Mouse (Mus musculus): Measurements from ENCODE around the gene Adrb1. TPM values are rescaled to one million over a fixed set of nuclear protein-coding genes. Genes with fewer than 3 reads are reported as not detected.
"Not testable (repeated sequence)": the region's sequence is repeated elsewhere in the genome, so short reads cannot be mapped to it uniquely, and the experiment has no call there.

The Adrb1 gene
- polyA plus RNA-seq, 1 experiment from 2014 or later, result 1.2 TPM

DNA sequence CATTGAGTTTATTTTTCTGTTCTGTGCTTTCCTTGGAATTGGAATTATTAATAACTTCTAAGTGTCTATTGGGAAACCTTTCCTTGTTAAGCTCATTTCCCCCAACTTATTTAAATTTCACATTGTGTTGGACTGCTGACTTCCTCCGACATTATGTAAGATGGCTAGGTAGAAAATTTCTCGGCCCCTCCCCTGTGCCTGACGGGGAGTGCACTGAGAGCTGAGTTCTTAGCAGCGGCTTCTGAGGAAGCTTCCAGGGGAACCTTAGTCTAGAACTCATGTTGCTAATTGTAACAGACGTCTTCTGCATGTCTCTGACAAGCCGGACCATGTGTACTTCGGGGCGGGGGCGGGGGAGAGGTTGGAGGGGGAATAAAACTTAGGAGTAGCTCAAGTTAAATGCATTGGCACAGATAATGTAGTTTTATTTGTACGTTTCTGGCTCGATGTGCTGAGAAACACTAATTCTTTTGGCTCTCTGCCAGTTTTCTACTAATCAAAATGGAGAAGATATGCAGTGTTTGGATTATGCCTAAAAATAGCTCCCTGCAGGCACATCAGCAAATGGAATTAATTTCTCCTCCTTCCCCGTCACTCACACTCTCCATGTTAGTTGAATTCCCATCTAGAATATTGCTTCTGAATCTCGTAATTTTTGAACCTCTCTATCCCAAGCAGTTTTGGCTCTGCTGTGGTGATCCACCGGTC, 5.3 kb downstream of the Adrb1 start:
- no peak overlapping the region for H3K9ac ChIP-seq
- peaks cover 26% of the 10 kb centered on the region for H3K4me1 ChIP-seq
- H3K27me3 ChIP-seq (replicated peaks), result peaks cover 25% of the 10 kb centered on the region
- no peak overlapping the region for H3K27ac ChIP-seq
- H3K36me3 ChIP-seq, result no peaks in the 10 kb centered on the region
- no peaks in the 10 kb centered on the region for H3K9me3 ChIP-seq
- 0 out of 2 replicates have a peak overlapping the region, but pooled peaks have one; percentile 8 for H3K4me2 ChIP-seq
- no peak overlapping the region for H3K4me3 ChIP-seq (replicated peaks)
- peak; percentile 49 for ATAC-seq (ENCODE audit: insufficient read depth, low FRiP score, low read depth)
- 39% methylated on average over 14 of the region's 14 CpGs for WGBS

- Histone ChIP-seq H3K27ac (no peak overlapping the region), H3K36me3 (no peaks in the 10 kb centered on the region), H3K4me3 (replicated peaks) (no peak overlapping the region), H3K9ac (no peak overlapping the region), H3K9me3 (no peaks in the 10 kb centered on the region), H3K4me1 (no peaks in the 10 kb centered on the region), H3K4me2 (no peak overlapping the region), H3K27me3 (replicated peaks) (no peaks in the 10 kb centered on the region)
- 63% methylated on average over 7 of the region's 7 CpGs for WGBS
- ATAC-seq (ENCODE audit: insufficient read depth, low FRiP score, low read depth), result no peak
Measured at GRCm38 (mm10) chr19:56734033-56734572, 12.1 kb downstream of the Adrb1 start.

DNA sequence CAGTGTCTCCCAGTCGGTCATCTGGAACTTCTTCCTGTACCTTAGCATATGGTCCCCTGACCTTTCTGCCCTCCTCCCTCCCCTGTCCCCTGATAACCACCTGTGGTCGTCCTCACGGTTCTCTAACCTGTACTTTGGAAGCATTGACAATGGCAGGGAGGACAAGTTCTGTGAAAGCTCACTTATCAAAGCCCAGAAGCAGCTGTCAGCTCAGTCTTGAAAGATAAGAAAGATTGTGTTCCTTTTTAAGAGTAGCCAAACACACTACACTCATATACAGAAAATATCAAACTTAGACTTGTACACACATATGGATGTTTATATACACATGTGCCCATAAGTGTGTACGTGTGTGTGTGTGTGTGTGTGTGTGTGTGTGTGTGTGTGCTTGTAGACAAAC, 13.7 kb downstream of the Adrb1 start:
- Histone ChIP-seq H3K4me3 (replicated peaks) (no peak overlapping the region), H3K27me3 (replicated peaks) (no peaks in the 10 kb centered on the region), H3K9me3 (no peaks in the 10 kb centered on the region), H3K4me2 (no peak overlapping the region), H3K27ac (no peak overlapping the region), H3K9ac (no peak overlapping the region), H3K4me1 (no peaks in the 10 kb centered on the region), H3K36me3 (no peaks in the 10 kb centered on the region)
- ATAC-seq (ENCODE audit: insufficient read depth, low FRiP score, low read depth), result no peak
- 32% methylated on average over 4 of the region's 4 CpGs for WGBS

DNA sequence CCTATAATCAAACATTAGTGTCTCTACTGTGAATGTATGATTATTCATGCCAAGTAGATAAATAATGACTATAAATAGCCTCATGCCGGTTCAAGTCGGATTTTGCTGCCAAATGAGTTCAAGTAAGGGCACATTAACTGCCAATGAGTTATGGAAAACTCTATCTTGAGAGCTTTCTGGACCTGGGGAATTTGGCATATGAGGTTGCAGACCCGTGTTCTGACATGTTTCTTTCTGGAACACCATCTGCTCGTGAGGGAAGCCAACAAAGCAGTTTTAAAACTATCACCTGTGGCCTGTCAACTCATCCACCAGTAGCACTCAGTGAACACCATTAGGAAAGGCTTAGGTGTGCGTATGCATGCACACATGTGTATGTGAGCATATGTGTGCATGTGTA, 14.3 kb downstream of the Adrb1 start:
- Histone ChIP-seq H3K9ac (no peak overlapping the region), H3K36me3 (no peaks in the 10 kb centered on the region), H3K4me2 (no peak overlapping the region), H3K27me3 (replicated peaks) (no peaks in the 10 kb centered on the region), H3K9me3 (no peaks in the 10 kb centered on the region), H3K4me1 (no peaks in the 10 kb centered on the region), H3K27ac (no peak overlapping the region), H3K4me3 (replicated peaks) (no peak overlapping the region)
- no peak for ATAC-seq (ENCODE audit: insufficient read depth, low FRiP score, low read depth)
- WGBS, result 50% methylated on average over 5 of the region's 5 CpGs

DNA sequence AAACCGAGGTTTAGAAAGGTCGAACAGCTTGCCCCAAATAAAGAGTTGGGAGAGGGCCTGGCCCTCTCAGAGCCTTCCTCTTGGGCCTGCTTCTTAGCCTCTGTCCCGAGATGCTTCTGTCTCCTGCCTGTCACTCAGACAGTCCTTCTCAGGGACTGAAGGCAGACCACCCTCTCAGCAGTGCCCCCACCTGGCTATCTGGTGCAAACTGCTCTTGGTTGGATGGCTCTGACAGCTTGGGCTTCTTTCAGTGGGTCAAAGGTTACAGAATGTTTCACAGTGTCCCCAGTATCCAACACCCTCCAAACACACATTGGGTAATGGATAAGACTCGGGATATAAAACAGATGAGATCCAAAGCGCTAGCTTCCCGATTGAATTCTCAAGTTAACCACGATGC, 23.1 kb downstream of the Adrb1 start:
- WGBS, result 72% methylated on average over 7 of the region's 7 CpGs
- no peak overlapping the region for H3K9ac ChIP-seq
- H3K36me3 ChIP-seq, result no peaks in the 10 kb centered on the region
- H3K4me3 ChIP-seq (replicated peaks), result no peak overlapping the region
- H3K4me2 ChIP-seq, result no peak overlapping the region
- no peaks in the 10 kb centered on the region for H3K9me3 ChIP-seq
- H3K4me1 ChIP-seq, result no peaks in the 10 kb centered on the region
- no peak overlapping the region for H3K27ac ChIP-seq
- no peak for ATAC-seq (ENCODE audit: insufficient read depth, low FRiP score, low read depth)
- no peaks in the 10 kb centered on the region for H3K27me3 ChIP-seq (replicated peaks)

GRCm38 (mm10) chr19:56745528-56745927, 23.5 kb downstream of the Adrb1 start:
- Histone ChIP-seq H3K27ac (no peak overlapping the region), H3K9ac (no peak overlapping the region), H3K4me3 (replicated peaks) (no peak overlapping the region), H3K4me1 (no peaks in the 10 kb centered on the region), H3K4me2 (no peak overlapping the region), H3K27me3 (replicated peaks) (no peaks in the 10 kb centered on the region), H3K9me3 (no peaks in the 10 kb centered on the region), H3K36me3 (no peaks in the 10 kb centered on the region)
- no peak for ATAC-seq (ENCODE audit: insufficient read depth, low FRiP score, low read depth)
- WGBS, result 69% methylated on average over 5 of the region's 6 CpGs

DNA sequence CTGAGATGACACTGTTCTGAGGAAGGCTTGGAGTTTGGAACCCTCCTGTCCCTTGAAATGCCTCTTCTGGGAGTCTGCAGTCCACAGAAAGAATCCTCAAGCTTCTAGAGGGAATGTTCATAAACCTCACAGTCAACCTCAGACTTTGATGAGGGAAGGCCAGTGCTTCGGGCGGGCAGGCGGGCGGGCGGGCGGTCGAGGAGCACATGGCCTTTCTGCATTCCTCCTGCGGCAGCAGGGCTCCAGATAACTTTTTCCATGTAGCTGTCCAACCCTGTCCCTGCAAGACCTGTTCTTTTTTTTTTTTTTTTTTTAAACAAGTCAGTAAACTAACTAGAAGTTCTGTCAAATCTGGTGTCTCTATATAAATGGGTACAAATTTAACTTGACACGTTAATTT, 24.6 kb downstream of the Adrb1 start:
- H3K4me2 ChIP-seq, result no peak overlapping the region
- no peak overlapping the region for H3K4me3 ChIP-seq (replicated peaks)
- 79% methylated on average over 9 of the region's 9 CpGs for WGBS
- H3K9ac ChIP-seq, result no peak overlapping the region
- H3K36me3 ChIP-seq, result no peaks in the 10 kb centered on the region
- no peak for ATAC-seq (ENCODE audit: insufficient read depth, low FRiP score, low read depth)
- H3K9me3 ChIP-seq, result no peaks in the 10 kb centered on the region
- no peak overlapping the region for H3K27ac ChIP-seq
- no peaks in the 10 kb centered on the region for H3K27me3 ChIP-seq (replicated peaks)
- H3K4me1 ChIP-seq, result no peaks in the 10 kb centered on the region

DNA sequence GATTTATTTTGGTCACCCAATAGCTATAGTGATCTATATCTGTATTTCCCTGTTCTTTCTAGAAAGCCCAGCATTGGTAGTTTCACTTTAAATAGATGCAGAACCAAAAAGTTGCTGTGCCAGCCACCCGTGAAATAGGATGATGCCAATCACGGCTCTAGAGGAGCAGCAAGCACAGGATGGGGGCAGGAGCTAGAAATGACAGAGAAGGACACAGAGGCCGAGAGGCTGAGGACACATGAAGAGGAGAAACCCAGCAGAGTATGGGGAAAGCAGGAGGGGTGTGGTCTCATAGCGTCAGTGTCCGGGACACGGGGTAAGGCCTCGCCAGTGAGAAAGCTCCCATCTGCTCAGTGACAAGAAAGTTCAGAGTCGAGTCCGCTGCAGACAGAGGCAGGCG, 25.9 kb downstream of the Adrb1 start:
- H3K27ac ChIP-seq, result no peak overlapping the region
- H3K4me3 ChIP-seq (replicated peaks), result no peak overlapping the region
- H3K4me2 ChIP-seq, result no peak overlapping the region
- no peak overlapping the region for H3K9ac ChIP-seq
- 56% methylated on average over 10 of the region's 10 CpGs for WGBS
- no peak for ATAC-seq (ENCODE audit: insufficient read depth, low FRiP score, low read depth)
- no peaks in the 10 kb centered on the region for H3K9me3 ChIP-seq
- H3K27me3 ChIP-seq (replicated peaks), result no peaks in the 10 kb centered on the region
- H3K36me3 ChIP-seq, result no peaks in the 10 kb centered on the region
- no peaks in the 10 kb centered on the region for H3K4me1 ChIP-seq

- no peak overlapping the region for H3K4me3 ChIP-seq (replicated peaks)
- no peaks in the 10 kb centered on the region for H3K36me3 ChIP-seq
- H3K9ac ChIP-seq, result no peak overlapping the region
- H3K27ac ChIP-seq, result no peak overlapping the region
- H3K4me1 ChIP-seq, result no peaks in the 10 kb centered on the region
- WGBS, result 51% methylated on average over 3 of the region's 3 CpGs
- no peak for ATAC-seq (ENCODE audit: insufficient read depth, low FRiP score, low read depth)
- H3K27me3 ChIP-seq (replicated peaks), result no peaks in the 10 kb centered on the region
- H3K4me2 ChIP-seq, result no peak overlapping the region
- no peaks in the 10 kb centered on the region for H3K9me3 ChIP-seq
Measured at GRCm38 (mm10) chr19:56749343-56749742, 27.3 kb downstream of the Adrb1 start.

DNA sequence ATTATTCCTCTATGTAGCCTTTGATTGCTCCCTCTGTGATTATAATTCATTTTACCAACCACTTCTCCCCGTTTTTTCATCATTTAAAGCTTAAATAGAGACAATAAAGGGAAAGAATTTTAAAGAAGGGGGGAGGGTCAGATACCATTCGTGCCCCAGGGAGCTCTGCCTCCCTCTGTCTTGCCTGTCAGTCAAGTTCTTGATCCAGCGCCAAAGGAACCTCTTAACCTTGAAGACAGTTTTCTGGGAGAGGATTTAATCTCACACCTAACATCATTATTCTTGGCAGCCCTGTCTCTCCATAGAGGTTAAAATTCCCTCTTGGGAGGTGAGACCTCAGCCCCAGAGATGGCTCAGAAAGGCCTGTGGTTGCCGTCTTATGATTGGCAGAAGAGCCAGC, 28.7 kb downstream of the Adrb1 start:
- Histone ChIP-seq H3K4me2 (no peak overlapping the region), H3K36me3 (no peaks in the 10 kb centered on the region), H3K4me1 (no peaks in the 10 kb centered on the region), H3K27me3 (replicated peaks) (no peaks in the 10 kb centered on the region), H3K9me3 (no peaks in the 10 kb centered on the region), H3K9ac (no peak overlapping the region), H3K4me3 (replicated peaks) (no peak overlapping the region), H3K27ac (no peak overlapping the region)
- ATAC-seq (ENCODE audit: insufficient read depth, low FRiP score, low read depth), result no peak
- 51% methylated on average over 4 of the region's 4 CpGs for WGBS

GRCm38 (mm10) chr19:56754456-56754855, 32.5 kb downstream of the Adrb1 start:
- not testable (repeated sequence) for H3K4me3 ChIP-seq (replicated peaks); H3K9me3 ChIP-seq; H3K27me3 ChIP-seq (replicated peaks); H3K4me2 ChIP-seq; H3K36me3 ChIP-seq; H3K27ac ChIP-seq; H3K4me1 ChIP-seq; ATAC-seq (ENCODE audit: insufficient read depth, low FRiP score, low read depth); H3K9ac ChIP-seq
- 93% methylated on average over 2 of the region's 2 CpGs for WGBS

DNA sequence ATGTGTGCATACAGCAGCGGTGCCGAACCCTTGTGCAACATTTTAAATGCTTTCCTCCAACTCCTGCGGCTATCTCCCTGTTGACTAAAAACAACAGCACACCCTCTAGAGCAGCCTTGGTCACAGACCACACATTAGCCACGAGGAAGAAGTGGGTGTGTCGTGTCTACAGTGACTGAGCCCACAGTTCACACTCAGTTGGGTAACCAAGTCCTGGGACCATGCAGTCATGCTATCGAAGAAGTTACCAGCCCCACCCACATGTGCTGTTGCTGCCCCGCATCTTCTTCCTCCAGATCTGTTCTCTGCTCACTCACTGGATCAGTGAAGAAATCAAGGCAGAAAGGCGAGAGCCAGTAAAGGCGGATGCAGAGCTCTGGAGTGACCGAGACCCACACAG, 34.4 kb downstream of the Adrb1 start:
- no peak overlapping the region for H3K9ac ChIP-seq
- WGBS, result 79% methylated on average over 10 of the region's 10 CpGs
- no peak for ATAC-seq (ENCODE audit: insufficient read depth, low FRiP score, low read depth)
- no peaks in the 10 kb centered on the region for H3K36me3 ChIP-seq
- no peaks in the 10 kb centered on the region for H3K9me3 ChIP-seq
- no peaks in the 10 kb centered on the region for H3K27me3 ChIP-seq (replicated peaks)
- no peak overlapping the region for H3K27ac ChIP-seq
- no peak overlapping the region for H3K4me3 ChIP-seq (replicated peaks)
- no peak overlapping the region for H3K4me2 ChIP-seq
- H3K4me1 ChIP-seq, result no peaks in the 10 kb centered on the region

- no peak overlapping the region for H3K4me2 ChIP-seq
- no peak overlapping the region for H3K9ac ChIP-seq
- WGBS, result 86% methylated on average over 2 of the region's 2 CpGs
- H3K36me3 ChIP-seq, result no peaks in the 10 kb centered on the region
- no peak for ATAC-seq (ENCODE audit: insufficient read depth, low FRiP score, low read depth)
- H3K9me3 ChIP-seq, result no peaks in the 10 kb centered on the region
- no peaks in the 10 kb centered on the region for H3K4me1 ChIP-seq
- no peak overlapping the region for H3K4me3 ChIP-seq (replicated peaks)
- H3K27me3 ChIP-seq (replicated peaks), result no peaks in the 10 kb centered on the region
- H3K27ac ChIP-seq, result no peak overlapping the region
Measured at GRCm38 (mm10) chr19:56758311-56758710, 36.3 kb downstream of the Adrb1 start.

Data from stomach, embryonic 15.5 days (tissue).